Mouse (Mus musculus): ENCODE results near the gene Zfhx3. TPM values are rescaled to one million over a fixed set of nuclear protein-coding genes. Genes with fewer than 3 reads are reported as not detected.

Gene Zfhx3
- polyA plus RNA-seq, 1 experiment: 2.5 TPM

GRCm38 (mm10) chr8:108215026-108215425 is 272.6 kb downstream of the Zfhx3 start:
- Histone ChIP-seq H3K27ac (ENCODE audit: insufficient read depth, low read depth, low read length) (no peak overlapping the region), H3K4me1 (ENCODE audit: control insufficient read depth, insufficient read depth, low read length) (no peaks in the 10 kb centered on the region), H3K4me3 (ENCODE audit: insufficient read depth, low read depth, low read length) (no peak overlapping the region), H3K27me3 (replicated peaks; ENCODE audit: control insufficient read depth, insufficient read depth, low read length) (no peaks in the 10 kb centered on the region), H3K36me3 (ENCODE audit: control insufficient read depth, insufficient read depth, low read length) (no peaks in the 10 kb centered on the region)
- no peak for DNase-seq
- 98% methylated on average over 3 of the region's 3 CpGs for WGBS
- TF ChIP-seq CTCF (conservative IDR thresholded peaks at IDR 0.05; ENCODE audit: insufficient read depth, insufficient read length, low read depth, low read length) (no peak), POLR2A (IDR thresholded peaks at IDR 0.05; ENCODE audit: low read depth, low read length) (no peak)

GRCm38 (mm10) chr8:108218171-108218840 is 275.9 kb downstream of the Zfhx3 start:
- Histone ChIP-seq H3K27me3 (replicated peaks; ENCODE audit: control insufficient read depth, insufficient read depth, low read length) (no peaks in the 10 kb centered on the region), H3K27ac (ENCODE audit: insufficient read depth, low read depth, low read length) (no peak overlapping the region), H3K4me3 (ENCODE audit: insufficient read depth, low read depth, low read length) (no peak overlapping the region), H3K36me3 (ENCODE audit: control insufficient read depth, insufficient read depth, low read length) (no peaks in the 10 kb centered on the region), H3K4me1 (ENCODE audit: control insufficient read depth, insufficient read depth, low read length) (no peaks in the 10 kb centered on the region)
- DNase-seq: no peak
- WGBS: 63% methylated on average over 13 of the region's 13 CpGs
- TF ChIP-seq POLR2A (IDR thresholded peaks at IDR 0.05; ENCODE audit: low read depth, low read length): no peak
- TF ChIP-seq CTCF (conservative IDR thresholded peaks at IDR 0.05; ENCODE audit: insufficient read depth, insufficient read length, low read depth, low read length): no peak

GRCm38 (mm10) chr8:108220511-108220910 is 278.1 kb downstream of the Zfhx3 start:
- no peak overlapping the region for H3K27ac ChIP-seq (ENCODE audit: insufficient read depth, low read depth, low read length)
- no peaks in the 10 kb centered on the region for H3K4me1 ChIP-seq (ENCODE audit: control insufficient read depth, insufficient read depth, low read length)
- WGBS: 47% methylated on average over 3 of the region's 3 CpGs
- H3K36me3 ChIP-seq (ENCODE audit: control insufficient read depth, insufficient read depth, low read length): no peaks in the 10 kb centered on the region
- DNase-seq: no peak
- no peaks in the 10 kb centered on the region for H3K27me3 ChIP-seq (replicated peaks; ENCODE audit: control insufficient read depth, insufficient read depth, low read length)
- TF ChIP-seq POLR2A (IDR thresholded peaks at IDR 0.05; ENCODE audit: low read depth, low read length) (no peak), CTCF (conservative IDR thresholded peaks at IDR 0.05; ENCODE audit: insufficient read depth, insufficient read length, low read depth, low read length) (no peak)
- H3K4me3 ChIP-seq (ENCODE audit: insufficient read depth, low read depth, low read length): no peak overlapping the region

- Histone ChIP-seq H3K36me3 (ENCODE audit: control insufficient read depth, insufficient read depth, low read length) (no peaks in the 10 kb centered on the region), H3K4me3 (ENCODE audit: insufficient read depth, low read depth, low read length) (no peak overlapping the region), H3K27ac (ENCODE audit: insufficient read depth, low read depth, low read length) (no peak overlapping the region), H3K4me1 (ENCODE audit: control insufficient read depth, insufficient read depth, low read length) (no peaks in the 10 kb centered on the region), H3K27me3 (replicated peaks; ENCODE audit: control insufficient read depth, insufficient read depth, low read length) (no peaks in the 10 kb centered on the region)
- TF ChIP-seq CTCF (conservative IDR thresholded peaks at IDR 0.05; ENCODE audit: insufficient read depth, insufficient read length, low read depth, low read length) (no peak), POLR2A (IDR thresholded peaks at IDR 0.05; ENCODE audit: low read depth, low read length) (no peak)
- 68% methylated on average over 2 of the region's 2 CpGs for WGBS
- no peak for DNase-seq
These were observed 279.6 kb downstream of the Zfhx3 start for GRCm38 (mm10) chr8:108222091-108222490.

DNA sequence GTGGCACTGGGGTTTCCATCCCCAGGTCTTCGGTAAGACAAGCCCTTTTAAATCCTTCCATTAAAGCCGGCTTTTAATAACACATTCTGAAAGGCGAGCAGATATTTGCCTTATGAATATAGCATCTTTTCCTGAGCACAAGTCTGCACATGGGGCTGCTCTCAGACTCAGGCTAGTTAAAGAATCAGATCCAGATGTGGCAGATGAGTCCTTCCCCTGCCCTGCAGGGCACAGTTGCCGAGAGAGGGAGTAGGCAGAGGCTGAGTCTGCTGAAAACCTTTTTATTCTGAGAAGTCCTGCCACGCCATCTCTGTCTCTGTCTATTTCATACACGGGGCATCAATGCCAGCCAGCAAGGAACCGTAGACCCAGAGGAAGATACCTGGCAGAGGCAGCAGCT is 289.9 kb downstream of the Zfhx3 start:
- Histone ChIP-seq H3K27me3 (replicated peaks; ENCODE audit: control insufficient read depth, insufficient read depth, low read length) (no peaks in the 10 kb centered on the region), H3K27ac (ENCODE audit: insufficient read depth, low read depth, low read length) (no peak overlapping the region), H3K4me1 (ENCODE audit: control insufficient read depth, insufficient read depth, low read length) (0 out of 2 replicates have a peak, but pooled peaks cover 3% of the 10 kb centered on the region), H3K4me3 (ENCODE audit: insufficient read depth, low read depth, low read length) (no peak overlapping the region), H3K36me3 (ENCODE audit: control insufficient read depth, insufficient read depth, low read length) (no peaks in the 10 kb centered on the region)
- 85% methylated on average over 7 of the region's 7 CpGs for WGBS
- no peak for TF ChIP-seq CTCF (conservative IDR thresholded peaks at IDR 0.05; ENCODE audit: insufficient read depth, insufficient read length, low read depth, low read length)
- TF ChIP-seq POLR2A (IDR thresholded peaks at IDR 0.05; ENCODE audit: low read depth, low read length): no peak
- DNase-seq: no peak

- Histone ChIP-seq H3K4me3 (ENCODE audit: insufficient read depth, low read depth, low read length) (no peak overlapping the region), H3K36me3 (ENCODE audit: control insufficient read depth, insufficient read depth, low read length) (no peaks in the 10 kb centered on the region), H3K27me3 (replicated peaks; ENCODE audit: control insufficient read depth, insufficient read depth, low read length) (no peaks in the 10 kb centered on the region), H3K4me1 (ENCODE audit: control insufficient read depth, insufficient read depth, low read length) (0 out of 2 replicates have a peak, but pooled peaks cover 3% of the 10 kb centered on the region), H3K27ac (ENCODE audit: insufficient read depth, low read depth, low read length) (no peak overlapping the region)
- 63% methylated on average over 4 of the region's 4 CpGs for WGBS
- TF ChIP-seq CTCF (conservative IDR thresholded peaks at IDR 0.05; ENCODE audit: insufficient read depth, insufficient read length, low read depth, low read length): no peak
- TF ChIP-seq POLR2A (IDR thresholded peaks at IDR 0.05; ENCODE audit: low read depth, low read length): no peak
- DNase-seq: no peak
These were observed 292.0 kb downstream of the Zfhx3 start for GRCm38 (mm10) chr8:108234481-108234880.

GRCm38 (mm10) chr8:108236715-108237114 is 294.3 kb downstream of the Zfhx3 start:
- Histone ChIP-seq H3K27ac (ENCODE audit: insufficient read depth, low read depth, low read length) (no peak overlapping the region), H3K36me3 (ENCODE audit: control insufficient read depth, insufficient read depth, low read length) (no peaks in the 10 kb centered on the region), H3K4me3 (ENCODE audit: insufficient read depth, low read depth, low read length) (no peak overlapping the region), H3K4me1 (ENCODE audit: control insufficient read depth, insufficient read depth, low read length) (0 out of 2 replicates have a peak, but pooled peaks cover 3% of the 10 kb centered on the region), H3K27me3 (replicated peaks; ENCODE audit: control insufficient read depth, insufficient read depth, low read length) (0 out of 2 replicates have a peak, but pooled peaks cover 1% of the 10 kb centered on the region)
- TF ChIP-seq CTCF (conservative IDR thresholded peaks at IDR 0.05; ENCODE audit: insufficient read depth, insufficient read length, low read depth, low read length) (no peak), POLR2A (IDR thresholded peaks at IDR 0.05; ENCODE audit: low read depth, low read length) (no peak)
- WGBS: 69% methylated on average over 8 of the region's 8 CpGs
- no peak for DNase-seq

Data from kidney, adult 2 months (tissue).